Mouse (Mus musculus): Measurements from ENCODE around the gene Ppy. TPM values are rescaled to one million over a fixed set of nuclear protein-coding genes. Genes with fewer than 3 reads are reported as not detected.
A peak's percentile ranks its signal among the peaks of the same experiment; 100 is the strongest.

The Ppy gene
- total RNA-seq, 2 experiments from 2014 or later = not detected

DNA sequence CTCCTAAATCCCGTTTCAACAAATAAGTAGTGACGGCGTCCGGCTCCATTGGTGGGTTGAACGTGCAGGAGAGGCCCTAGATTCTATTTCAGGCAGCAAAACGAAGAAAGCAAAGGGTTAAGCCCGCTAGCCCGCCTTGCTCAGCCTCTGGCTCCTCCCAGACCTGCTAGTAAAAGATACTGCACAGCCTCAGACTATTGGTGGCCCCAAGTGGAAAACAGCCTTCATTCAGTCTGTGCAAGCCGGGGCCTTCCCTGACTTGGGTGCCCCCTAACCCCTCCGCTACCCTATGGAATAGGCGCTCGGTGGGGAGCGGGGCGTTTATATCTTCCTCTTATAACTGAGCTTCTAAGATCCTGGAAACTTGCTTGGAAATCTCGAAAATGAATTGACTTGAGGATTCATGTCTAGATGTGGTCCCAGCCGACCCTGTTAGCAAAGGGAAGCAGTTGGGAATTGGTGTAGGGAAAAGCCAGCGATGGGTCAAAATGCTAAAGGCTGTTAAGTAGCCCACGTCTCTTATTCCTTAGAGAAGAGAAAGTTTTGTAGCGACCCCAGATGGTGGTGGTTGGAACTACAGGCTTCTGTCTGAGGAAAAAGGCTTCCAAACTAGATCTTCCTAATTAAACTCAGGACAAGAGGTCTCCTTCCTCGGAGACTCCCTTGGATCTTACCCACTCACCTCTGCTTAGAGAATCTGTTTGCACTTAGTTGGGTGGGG, 11.9 kb downstream of the Ppy start:
- peak; percentile 49 for ATAC-seq (ENCODE audit: poor library complexity, severe bottlenecking)

DNA sequence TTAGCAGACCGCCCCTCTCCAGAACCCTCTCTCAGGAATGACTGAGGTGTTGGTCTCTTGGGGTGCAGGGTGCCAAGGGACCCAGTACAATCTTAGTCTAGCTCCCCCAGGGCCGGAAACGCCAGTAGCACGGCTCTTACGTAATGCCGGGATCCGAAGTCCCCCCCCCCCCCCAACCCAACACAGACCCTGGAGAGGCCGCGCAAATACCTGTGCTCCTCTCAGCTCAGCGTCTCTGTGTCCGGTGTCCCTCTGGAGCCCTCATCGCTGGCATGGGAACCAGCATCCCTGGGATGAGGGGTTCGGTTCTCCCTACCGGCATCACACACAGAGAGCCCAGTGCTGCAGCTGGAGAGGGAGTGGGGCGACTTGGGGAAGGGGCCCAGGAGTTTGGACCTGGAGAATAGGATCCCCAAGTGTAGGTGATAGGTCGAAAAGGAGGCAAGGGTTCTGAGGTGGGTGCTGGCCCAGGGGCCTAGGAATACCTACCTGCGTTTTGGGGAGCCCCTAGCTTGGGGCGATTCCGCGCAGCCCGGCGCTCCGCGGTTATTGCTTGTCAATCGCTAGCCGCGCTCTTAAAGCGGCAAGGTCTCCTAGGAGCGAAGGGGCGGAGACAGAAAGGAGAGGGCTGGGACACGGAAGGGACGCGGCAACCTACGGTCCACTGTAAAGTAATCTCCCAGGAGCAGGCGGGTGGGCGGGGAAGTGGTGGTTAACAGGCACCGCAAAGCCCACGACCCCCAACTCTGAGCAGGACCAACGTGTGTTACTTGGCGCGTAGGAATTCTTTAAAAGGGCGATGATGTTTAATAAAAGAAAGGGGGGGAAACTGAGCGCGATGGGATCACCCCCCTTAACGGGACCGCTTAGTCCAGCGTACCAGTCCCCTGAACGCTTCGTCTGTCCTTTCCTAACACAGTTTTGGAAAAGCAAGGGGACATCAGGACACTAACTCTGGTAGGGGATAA, 12.9 kb downstream of the Ppy start, which contains the start of gene Mpp2:
Mpp2 (minus strand) TSS at position 585 of the 968 bp plus-strand sequence.
- ATAC-seq (ENCODE audit: poor library complexity, severe bottlenecking) = peak; percentile 41; the same call in 1 of the 2 replicates

DNA sequence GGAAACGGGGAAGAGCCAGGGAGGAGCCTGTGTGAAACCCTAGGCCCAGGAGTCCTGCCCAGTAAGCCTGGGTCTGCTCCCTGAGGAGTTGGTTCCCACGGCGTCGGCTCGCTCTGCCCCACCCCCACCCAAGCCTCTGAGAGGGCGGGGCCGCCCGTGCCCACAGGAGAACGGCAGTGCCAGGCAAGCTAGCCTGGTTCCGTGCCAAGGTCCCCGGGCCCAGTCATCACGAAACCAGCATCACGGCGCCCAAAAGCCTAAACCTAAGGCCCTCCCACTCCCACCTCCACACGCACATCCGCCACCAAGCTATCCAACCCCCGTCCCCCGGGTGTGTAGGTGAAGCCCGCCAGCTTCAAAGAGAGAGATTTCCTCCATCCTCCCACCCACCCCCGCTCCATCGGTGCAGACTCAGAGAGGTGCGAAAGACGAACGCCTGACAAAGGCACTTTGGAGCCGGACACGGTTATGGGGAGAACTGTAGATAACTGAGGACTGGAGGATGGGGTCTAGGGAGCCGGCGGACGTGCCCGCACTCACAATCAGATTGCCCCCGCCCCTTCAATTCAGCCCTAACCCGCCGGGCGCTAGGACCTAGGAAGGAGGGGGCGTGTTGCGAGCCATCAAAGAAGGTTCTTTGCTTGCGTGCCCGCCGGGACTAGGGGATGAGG, 13.9 kb downstream of the Ppy start:
- peak; percentile 19; the same call in 1 of the 2 replicates for ATAC-seq (ENCODE audit: poor library complexity, severe bottlenecking)

DNA sequence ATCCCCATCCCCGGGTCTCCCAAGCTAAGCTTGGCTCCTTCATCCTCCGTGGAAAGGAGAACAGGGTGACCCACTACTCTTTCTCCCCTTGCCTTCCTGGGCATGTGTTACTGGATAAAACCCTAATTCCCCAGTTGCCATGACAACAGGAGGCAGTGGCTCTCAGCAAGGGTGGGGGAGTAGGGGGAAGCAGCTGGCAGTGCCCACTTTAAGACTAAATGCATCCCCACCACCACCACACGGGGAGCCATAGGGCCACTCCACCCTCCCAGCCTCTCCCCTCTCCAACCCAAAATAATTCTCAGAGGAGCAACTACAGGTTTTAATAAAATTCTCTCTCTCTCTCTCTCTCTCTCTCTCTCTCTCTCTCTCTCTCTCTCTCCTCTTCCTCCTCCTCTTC, 14.8 kb downstream of the Ppy start:
- ATAC-seq (ENCODE audit: poor library complexity, severe bottlenecking) = no peak

DNA sequence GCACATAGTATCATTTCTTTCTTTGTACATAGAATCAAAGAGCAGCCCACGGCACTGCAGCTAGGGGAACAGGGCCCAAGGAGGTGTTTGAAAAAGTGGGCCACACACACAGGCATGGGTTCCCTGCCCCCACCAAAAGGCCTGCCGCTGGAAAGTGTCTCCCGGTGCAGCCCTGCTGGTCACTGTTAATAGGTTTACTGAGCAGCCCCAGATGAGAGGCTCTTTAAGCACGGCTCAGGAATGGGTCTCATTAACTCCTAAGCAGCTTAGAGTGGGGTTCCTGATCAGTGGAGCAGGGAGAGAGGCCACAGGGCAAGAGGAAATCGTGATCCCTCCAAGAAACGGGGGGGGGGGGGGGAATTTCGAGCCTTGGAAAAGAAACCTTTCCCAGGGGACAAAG, 17.0 kb downstream of the Ppy start:
- ATAC-seq (ENCODE audit: poor library complexity, severe bottlenecking) = no peak

DNA sequence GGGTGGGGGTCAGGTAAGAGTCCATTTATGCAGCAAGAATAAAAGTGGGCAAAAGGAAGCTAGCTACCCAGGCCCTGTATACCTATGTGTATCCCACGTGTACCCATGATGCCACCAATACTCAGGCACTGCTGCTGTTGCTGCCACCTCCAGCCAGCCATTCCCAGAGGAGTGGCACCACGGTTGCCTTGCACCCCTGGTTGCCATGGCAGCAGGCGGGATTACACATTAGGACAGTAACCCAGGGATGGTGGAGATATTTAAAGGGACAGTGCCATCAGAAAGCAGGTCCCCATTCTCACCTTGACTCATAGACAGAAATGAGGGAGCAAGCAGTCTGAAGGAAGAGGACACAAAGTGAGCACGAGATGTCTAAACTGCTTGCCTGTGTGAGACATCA, 17.9 kb downstream of the Ppy start:
- ATAC-seq (ENCODE audit: poor library complexity, severe bottlenecking) = no peak

DNA sequence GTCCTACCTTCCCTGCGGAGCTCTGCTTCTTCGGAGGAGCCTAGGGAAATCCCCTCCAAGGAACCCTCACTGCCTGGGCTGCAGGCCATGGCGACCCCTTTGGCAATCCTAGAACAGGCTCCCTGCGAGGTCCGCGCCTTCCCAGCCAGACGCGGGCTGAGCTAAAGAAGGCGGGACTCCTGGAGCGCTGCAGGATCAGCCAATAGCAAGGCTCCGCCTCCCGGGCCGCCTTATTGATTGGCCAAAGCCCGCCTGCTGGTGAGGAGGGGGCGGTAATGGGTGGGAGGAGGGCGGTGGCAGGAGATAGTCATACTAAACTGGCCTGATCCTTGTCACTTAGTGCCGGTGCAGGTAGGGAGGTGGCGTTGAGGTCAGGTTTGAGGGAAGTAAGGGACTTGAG, 18.8 kb downstream of the Ppy start:
- ATAC-seq (ENCODE audit: poor library complexity, severe bottlenecking) = no peak

DNA sequence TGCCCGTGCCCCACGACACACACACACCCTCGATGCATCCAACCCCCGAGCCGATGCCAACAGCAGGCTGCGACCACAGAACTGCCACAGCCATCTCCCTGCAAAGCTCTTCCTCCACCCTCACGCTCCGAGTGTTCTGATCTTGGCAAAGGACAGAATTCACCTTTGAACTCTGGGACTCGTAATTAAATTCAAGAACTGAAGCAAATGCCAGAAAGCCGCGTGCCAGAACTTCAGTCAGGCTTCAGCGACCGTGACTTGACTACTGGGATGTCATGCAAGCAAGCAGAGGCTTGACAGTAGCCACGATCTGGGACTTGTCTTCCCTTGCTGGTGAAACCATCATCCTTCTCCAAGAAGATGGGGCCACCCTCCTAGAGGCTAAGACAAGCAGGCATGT, 27.4 kb downstream of the Ppy start:
- ATAC-seq (ENCODE audit: poor library complexity, severe bottlenecking) = no peak

DNA sequence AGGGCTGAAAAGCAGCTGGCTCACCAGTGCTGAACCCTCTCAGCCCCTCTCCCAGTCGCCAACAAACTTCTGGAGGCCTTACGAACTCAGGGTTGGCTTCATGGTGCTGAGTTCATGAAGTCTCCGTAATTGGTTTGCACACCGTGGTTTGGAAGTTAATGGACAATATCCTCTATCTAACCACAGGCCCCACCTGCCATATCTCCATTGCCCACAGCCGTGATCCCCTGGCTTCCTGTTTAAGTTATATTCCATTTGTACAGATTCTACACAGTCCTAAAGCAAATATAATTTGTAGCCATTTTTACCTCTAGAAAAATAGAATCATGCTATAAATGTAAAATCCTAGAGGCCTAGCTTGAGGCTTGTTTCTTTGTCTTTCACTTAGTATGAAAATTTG, 28.4 kb downstream of the Ppy start:
- ATAC-seq (ENCODE audit: poor library complexity, severe bottlenecking) = no peak

DNA sequence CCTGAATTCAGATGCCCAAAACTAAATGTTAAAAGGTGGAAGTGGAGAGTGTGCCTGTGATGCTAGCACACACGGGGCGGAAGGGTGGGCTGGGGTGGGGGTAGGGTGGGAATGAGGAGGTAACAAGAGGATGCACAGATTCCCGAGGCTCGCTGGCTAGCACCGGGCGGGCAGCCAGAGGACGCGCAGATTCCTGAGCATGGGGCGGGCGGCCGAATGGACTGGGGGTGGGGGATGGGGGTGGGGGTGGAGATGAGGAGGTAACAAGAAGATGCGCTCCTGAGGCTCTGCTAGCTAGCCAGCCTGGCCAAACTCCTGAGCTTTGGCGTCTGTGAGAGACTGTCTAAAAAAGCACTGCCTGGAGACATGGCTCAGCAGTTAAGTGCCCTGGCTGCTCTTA, 30.7 kb downstream of the Ppy start:
- no peak for ATAC-seq (ENCODE audit: poor library complexity, severe bottlenecking)

DNA sequence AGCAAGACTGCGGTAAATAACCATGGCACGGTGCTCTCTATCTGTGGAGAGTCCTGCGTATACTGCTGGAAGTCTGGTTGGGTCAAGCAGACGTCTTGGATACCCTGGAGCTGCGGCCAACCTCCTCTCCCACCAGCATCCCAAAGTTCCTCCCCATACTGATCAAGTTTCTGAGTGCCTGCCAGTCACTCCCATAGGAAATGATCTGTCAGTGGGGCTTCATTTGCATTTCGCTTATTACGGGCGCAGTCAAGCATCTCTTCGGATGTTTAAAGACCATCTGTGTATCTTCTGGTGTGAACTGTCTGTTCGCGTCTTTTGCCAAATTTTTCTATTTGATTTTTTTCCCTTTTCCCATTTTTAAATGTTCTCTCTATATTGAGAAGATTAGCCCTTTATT, 31.5 kb downstream of the Ppy start:
- ATAC-seq (ENCODE audit: poor library complexity, severe bottlenecking) = no peak

DNA sequence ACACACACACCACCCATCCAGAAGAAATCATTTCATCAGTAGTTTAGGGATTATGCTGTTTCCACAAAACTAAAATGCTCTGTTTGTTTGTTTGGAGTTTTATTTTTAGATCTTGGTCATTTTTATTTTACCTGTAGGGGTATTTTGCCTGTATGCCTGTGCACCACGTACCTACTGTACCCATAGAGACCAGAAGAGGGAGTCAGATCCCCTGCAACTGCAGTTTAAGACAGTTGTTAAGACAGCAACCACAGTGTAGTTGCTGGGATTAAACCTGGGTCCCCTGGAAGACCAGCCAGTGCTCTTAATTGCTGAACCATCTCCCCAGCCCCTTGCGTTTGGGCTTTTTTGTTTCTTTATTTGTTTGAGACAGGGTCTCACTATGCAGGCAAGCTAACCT, 32.1 kb downstream of the Ppy start:
- no peak for ATAC-seq (ENCODE audit: poor library complexity, severe bottlenecking)

DNA sequence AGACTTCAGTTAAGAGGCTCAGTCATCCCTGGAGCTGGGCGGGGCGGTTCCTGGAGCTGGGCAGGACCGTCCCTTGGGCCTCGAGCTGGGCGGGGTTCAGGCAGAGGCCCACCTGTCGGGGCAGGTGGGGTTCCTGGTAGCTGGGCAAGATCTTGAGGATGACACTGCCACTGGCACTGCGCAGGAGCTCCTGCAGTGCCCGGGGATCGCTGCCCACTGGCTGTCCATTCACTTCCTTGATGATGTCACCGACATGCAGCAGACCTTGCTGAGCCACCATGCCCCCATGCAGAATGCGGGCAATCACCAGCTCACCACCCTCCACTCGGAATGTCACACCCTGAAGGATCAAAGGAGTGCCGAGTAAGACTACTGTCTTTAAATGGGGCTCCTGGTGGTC, 38.0 kb downstream of the Ppy start:
- no peak for ATAC-seq (ENCODE audit: poor library complexity, severe bottlenecking)

DNA sequence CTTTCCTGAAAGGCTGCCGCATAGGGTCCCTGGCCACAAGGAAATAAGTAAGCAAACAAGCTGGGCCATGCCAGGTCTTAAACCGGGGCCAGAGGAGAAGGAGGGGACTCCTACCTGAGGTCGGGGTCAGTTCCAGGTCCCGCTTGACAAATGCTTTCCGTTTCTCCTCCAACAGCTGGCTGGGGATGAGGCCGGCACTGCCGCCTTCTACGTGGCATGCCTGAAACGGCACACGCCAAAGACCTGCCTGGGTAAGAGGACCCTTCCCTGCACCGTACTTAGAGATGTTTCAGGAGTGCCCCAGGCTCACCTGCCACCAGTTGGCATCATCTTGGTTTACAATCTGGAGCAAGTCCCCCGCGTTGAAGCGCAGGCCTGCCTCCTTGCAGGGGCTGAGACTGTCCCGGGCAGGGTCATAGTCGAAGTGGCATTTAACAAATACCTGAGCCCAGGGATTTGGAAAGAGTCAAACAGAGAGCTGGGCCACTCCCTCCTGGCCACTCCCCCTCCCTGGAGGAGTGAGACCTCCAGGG, 39.1 kb downstream of the Ppy start:
- no peak for ATAC-seq (ENCODE audit: poor library complexity, severe bottlenecking)

DNA sequence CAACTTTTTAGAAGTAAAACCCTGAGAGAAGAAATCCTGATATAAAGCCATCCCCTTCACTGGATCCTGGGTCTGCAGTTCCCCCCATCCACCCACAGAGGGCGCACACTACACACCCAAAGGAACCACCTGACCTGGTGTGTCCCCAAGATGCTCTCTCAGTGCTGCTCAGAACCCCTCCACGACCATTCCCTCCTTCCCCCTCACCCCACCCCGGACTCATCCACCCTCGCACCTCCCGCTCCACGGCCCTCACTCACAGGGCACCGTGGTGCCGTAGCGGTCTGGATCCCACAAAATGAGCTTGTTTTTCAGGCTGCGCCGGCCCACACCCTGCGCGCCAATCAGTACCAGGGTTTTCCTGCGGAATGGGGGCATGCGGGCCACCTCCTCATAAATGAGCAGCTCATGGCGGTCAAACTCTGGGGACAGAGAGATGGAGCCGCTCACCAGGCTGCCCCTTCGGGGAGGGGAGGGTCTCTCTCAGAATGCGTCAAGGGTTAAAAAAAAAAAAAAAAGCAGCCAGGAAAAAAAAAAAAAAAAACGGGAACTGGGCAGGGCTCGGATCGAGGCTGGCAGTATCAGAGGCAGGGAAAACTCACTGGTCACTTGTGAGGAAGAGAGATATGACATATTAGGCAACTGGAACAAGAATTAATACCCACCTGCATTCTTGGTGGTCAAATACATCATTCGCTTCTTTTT, 39.7 kb downstream of the Ppy start:
- peak; percentile 86 for ATAC-seq (ENCODE audit: poor library complexity, severe bottlenecking)

DNA sequence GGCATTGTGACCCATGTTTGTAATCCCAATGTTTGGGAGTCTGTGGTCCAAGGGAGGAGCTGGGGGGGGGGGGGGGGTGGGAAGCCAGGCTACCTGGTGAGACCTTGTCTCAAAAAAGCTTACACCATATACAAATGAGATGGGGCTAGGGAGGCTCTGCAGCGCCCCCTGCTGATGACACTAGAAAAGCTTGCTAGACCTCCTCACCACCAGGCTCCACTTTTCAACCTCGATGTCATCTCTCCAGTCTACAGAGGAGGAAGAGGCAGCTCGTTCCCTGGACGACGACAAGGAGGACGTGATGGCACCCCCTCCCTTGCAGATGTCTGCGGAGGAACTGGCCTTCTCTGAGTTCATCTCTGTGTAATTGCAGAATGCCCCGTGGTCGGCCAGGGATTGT, 47.3 kb downstream of the Ppy start:
- ATAC-seq (ENCODE audit: poor library complexity, severe bottlenecking) = no peak

DNA sequence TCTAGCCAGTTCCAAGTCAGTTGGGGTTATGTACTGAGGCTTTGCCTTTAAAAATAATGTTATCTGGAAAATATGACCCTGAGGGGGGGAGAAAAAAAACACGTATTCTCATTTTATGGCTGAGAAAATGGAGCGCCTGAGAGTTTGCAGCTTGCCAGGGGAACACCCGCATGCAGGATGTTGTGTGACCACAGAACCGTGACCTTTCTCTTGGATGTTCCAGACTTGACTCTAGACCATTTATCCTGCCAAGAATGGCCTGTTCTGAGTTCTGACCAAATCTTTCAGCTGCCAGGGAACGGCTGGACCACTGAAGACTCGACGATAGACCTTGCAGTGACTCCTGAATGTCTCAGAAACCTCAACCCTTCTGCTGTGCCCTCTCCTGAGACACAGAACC, 47.9 kb downstream of the Ppy start:
- ATAC-seq (ENCODE audit: poor library complexity, severe bottlenecking) = no peak

DNA sequence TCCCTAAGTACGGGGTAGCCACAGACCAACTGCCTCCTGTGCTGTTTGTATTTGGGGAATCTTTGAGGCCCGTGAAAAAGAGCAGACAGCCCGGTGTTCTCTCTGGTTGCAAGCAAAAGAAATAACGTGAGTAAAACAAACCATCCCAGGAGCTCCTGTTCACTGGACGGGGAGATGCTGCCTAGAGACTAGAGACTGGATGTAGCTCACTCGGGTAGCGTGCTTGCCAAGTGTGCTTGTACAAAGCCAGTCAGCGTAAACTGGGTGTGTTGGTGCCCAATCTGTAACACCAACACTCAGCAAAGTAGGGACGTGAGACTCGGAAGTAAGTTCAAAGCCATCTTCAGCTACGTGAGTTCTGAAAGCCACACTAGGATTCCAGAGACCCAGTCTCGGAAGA, 48.4 kb downstream of the Ppy start:
- ATAC-seq (ENCODE audit: poor library complexity, severe bottlenecking) = no peak

DNA sequence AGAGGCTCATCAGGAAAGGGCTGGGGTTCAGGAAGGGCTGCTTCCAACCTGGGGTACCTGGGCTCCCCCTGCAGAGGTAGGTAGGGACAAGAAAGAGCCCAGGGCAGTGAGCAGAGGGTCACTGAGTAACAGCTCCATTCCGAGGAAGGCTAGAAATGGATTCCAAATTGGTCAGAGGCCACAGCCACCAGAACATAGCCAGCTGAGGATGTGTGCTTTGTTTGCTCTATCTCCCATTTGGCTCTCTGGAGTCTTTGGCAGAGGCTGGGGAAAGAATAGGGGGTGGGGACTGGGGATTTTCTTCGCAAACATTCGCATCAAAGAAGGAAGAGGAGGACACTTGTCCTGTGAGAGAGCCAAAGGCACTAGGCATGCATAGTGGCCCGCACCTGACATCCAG, 49.2 kb downstream of the Ppy start:
- no peak for ATAC-seq (ENCODE audit: poor library complexity, severe bottlenecking)

DNA sequence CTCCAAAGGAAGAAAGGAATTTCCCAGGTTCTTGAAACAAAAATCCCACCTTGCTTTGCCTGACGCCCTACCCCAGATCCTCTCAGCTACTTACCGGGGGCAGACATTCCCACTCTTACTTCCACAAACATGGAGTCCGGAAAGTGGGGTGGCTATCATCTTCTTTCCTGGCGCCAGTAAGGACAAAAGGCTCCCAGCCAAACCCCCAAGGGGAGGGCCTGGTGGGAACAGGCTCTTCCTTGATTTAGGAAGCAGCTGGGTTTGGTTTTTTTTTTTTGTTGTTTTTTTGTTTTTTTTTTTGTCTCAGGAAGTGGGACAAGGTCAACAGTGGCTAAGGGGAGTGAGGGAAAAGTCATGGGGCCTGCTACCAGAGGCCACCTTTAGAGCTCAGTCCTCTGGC, 49.6 kb downstream of the Ppy start:
- ATAC-seq (ENCODE audit: poor library complexity, severe bottlenecking) = no peak
